Mouse (Mus musculus) inflammation-experienced regulatory T-cells, adult 6 months (primary cell): ENCODE results near the gene Olfr902. TPM values are rescaled to one million over a fixed set of nuclear protein-coding genes. Genes with fewer than 3 reads are reported as not detected.
"Not testable (repeated sequence)": the region's sequence is repeated elsewhere in the genome, so short reads cannot be mapped to it uniquely, and the experiment has no call there.

Source experiments
- ATAC-seq: one replicate; pipeline ENCODE4 v1.8.0; 2017
- polyA plus RNA-seq, 3 experiments: library from polyadenylated mRNA; unstranded; fragments of 100-300 nt; shearing (Covaris generic); gene quantifications; one replicate each; pipeline ENCODE4 v1.2.1; 2017

Gene Olfr902
- not detected for polyA plus RNA-seq

GRCm38 (mm10) chr9:38447352-38447751 lies at the start of gene Olfr902:
Gene Olfr902 (plus strand): TSS chr9:38447652.
- no peak for ATAC-seq

- ATAC-seq: no peak
Observed at GRCm38 (mm10) chr9:38401398-38401797, 46.1 kb upstream of the Olfr902 start, which contains the start of gene Olfr147. Gene Olfr147 (plus strand): TSS chr9:38401698.

- ATAC-seq: not testable (repeated sequence)
Observed at GRCm38 (mm10) chr9:38407502-38407901, 40.0 kb upstream of the Olfr902 start.

GRCm38 (mm10) chr9:38413502-38413901 lies 34.0 kb upstream of the Olfr902 start:
- not testable (repeated sequence) for ATAC-seq

GRCm38 (mm10) chr9:38423801-38424200 lies 23.7 kb upstream of the Olfr902 start:
- ATAC-seq: no peak

- no peak for ATAC-seq
Observed at GRCm38 (mm10) chr9:38427026-38427425, 20.4 kb upstream of the Olfr902 start.

GRCm38 (mm10) chr9:38429155-38429554 lies 18.3 kb upstream of the Olfr902 start, which contains the start of gene Olfr901:
Gene Olfr901 (plus strand): TSS chr9:38429455.
- no peak for ATAC-seq

- no peak for ATAC-seq
Observed at GRCm38 (mm10) chr9:38462844-38463243, 15.4 kb downstream of the Olfr902 start, which contains the start of gene Olfr904. Gene Olfr904 (plus strand): TSS chr9:38463144.

GRCm38 (mm10) chr9:38470807-38471206 lies 23.4 kb downstream of the Olfr902 start, which contains the start of gene Olfr905:
Gene Olfr905 (plus strand): TSS chr9:38471107.
- no peak for ATAC-seq

GRCm38 (mm10) chr9:38486785-38487184 lies 39.3 kb downstream of the Olfr902 start, which contains the start of gene Olfr906:
Gene Olfr906 (plus strand): TSS chr9:38487085.
- ATAC-seq: no peak

- no peak for ATAC-seq
Observed at GRCm38 (mm10) chr9:38495501-38495900, 48.0 kb downstream of the Olfr902 start, which contains the start of gene Olfr907. Gene Olfr907 (plus strand): TSS chr9:38495801.

Other genes with a start within 250 kb of the Olfr902 start
- gene Olfr893, start 239.3 kb upstream of the Olfr902 start, polyA plus RNA-seq: not detected
- not detected for gene Olfr894, start 229.6 kb upstream of the Olfr902 start, polyA plus RNA-seq
- gene Olfr143, start 194.9 kb upstream of the Olfr902 start, polyA plus RNA-seq: not detected
- gene Olfr895, start 179.8 kb upstream of the Olfr902 start, polyA plus RNA-seq: not detected
- gene Olfr896-ps1, start 156.5 kb upstream of the Olfr902 start, polyA plus RNA-seq: not detected
- not detected for gene Olfr25, start 118.6 kb upstream of the Olfr902 start, polyA plus RNA-seq
- gene Olfr898, start 99.2 kb upstream of the Olfr902 start, polyA plus RNA-seq: not detected
- under 1 TPM in 1 of 3 experiments, not detected in 2; 0.08 TPM for gene Olfr250, start 80.8 kb upstream of the Olfr902 start, polyA plus RNA-seq
- gene Olfr251, start 70.6 kb upstream of the Olfr902 start, polyA plus RNA-seq: not detected
- gene Olfr147, start 46.0 kb upstream of the Olfr902 start, polyA plus RNA-seq: not detected
- not detected for gene Olfr901, start 18.2 kb upstream of the Olfr902 start, polyA plus RNA-seq
- gene Olfr904, start 15.5 kb downstream of the Olfr902 start, polyA plus RNA-seq: not detected
- under 1 TPM in 1 of 3 experiments, not detected in 2; 0.09 TPM for gene Olfr905, start 23.5 kb downstream of the Olfr902 start, polyA plus RNA-seq
- not detected for gene Olfr906, start 39.4 kb downstream of the Olfr902 start, polyA plus RNA-seq
- not detected for gene Olfr907, start 48.1 kb downstream of the Olfr902 start, polyA plus RNA-seq
- under 1 TPM in 2 of 3 experiments, not detected in 1; 0.09 to 0.67 TPM for gene Olfr911-ps1, start 73.9 kb downstream of the Olfr902 start, polyA plus RNA-seq
- gene Olfr910, start 90.2 kb downstream of the Olfr902 start, polyA plus RNA-seq: not detected
- gene Olfr912, start 132.5 kb downstream of the Olfr902 start, polyA plus RNA-seq: under 1 TPM in 1 of 3 experiments, not detected in 2; 0.10 TPM
- gene Olfr913, start 145.1 kb downstream of the Olfr902 start, polyA plus RNA-seq: not detected
- gene Olfr914, start 157.4 kb downstream of the Olfr902 start, polyA plus RNA-seq: not detected
- not detected for gene Olfr916, start 212.2 kb downstream of the Olfr902 start, polyA plus RNA-seq
- not detected for gene Olfr917, start 218.2 kb downstream of the Olfr902 start, polyA plus RNA-seq
- not detected for gene Olfr918, start 226.9 kb downstream of the Olfr902 start, polyA plus RNA-seq